Mouse (Mus musculus) left cerebral cortex, postnatal 36 days (tissue): ENCODE results near the gene Utp14b. TPM values are rescaled to one million over a fixed set of nuclear protein-coding genes. Genes with fewer than 3 reads are reported as not detected.

Experiments
- DNase-seq, 2 experiments: peaks; one replicate each; pipeline ENCODE4 v3.0.0; 2021 to 2022; ENCODE audit warnings: low spot score in 2 of 2, mixed read lengths in 1 of 2
- intact Hi-C: fragments of 180-260 bp; cut with DNase I; formaldehyde crosslinking; loops from one replicate; pipeline ENCODE4 v1.15.1; 2025
- total RNA-seq, 2 experiments: library from RNA; stranded (reverse); gene quantifications; 2 replicates each; pipeline ENCODE4 v1.2.3; 2021

The Utp14b gene
- total RNA-seq, 2 experiments from 2014 or later: 12.5 to 17.3 TPM

GRCm38 (mm10) chr1:78666585-78666984 lies 8.7 kb downstream of the Utp14b start:
- intact Hi-C loops: no loop called here
- no peak for DNase-seq

- intact Hi-C loops: no loop called here
- no peak for DNase-seq
Observed at GRCm38 (mm10) chr1:78682291-78682690, 24.5 kb downstream of the Utp14b start.

DNA sequence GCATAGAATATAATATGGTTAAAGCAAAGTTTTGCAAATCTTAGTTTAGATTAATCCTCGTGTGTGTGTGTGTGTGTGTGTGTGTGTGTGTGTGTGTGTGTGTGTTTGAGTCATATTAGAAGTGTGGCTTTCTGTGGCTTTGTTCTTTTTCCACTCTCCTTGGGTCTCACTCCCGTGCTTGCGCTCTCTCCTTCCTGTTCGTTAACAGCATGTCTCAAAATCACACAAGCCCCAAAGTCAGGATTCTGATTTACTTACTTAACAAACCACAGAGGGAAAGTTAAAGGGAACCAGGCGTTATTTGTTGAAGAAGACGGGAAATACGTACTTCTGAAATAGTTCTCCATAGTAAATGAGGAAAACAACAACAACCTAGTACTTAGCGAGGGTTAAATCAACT lies 26.3 kb downstream of the Utp14b start:
- intact Hi-C loops: no loop called here
- DNase-seq: no peak

GRCm38 (mm10) chr1:78686872-78687271 lies 29.0 kb downstream of the Utp14b start:
- intact Hi-C loops: no loop called here
- no peak for DNase-seq

DNA sequence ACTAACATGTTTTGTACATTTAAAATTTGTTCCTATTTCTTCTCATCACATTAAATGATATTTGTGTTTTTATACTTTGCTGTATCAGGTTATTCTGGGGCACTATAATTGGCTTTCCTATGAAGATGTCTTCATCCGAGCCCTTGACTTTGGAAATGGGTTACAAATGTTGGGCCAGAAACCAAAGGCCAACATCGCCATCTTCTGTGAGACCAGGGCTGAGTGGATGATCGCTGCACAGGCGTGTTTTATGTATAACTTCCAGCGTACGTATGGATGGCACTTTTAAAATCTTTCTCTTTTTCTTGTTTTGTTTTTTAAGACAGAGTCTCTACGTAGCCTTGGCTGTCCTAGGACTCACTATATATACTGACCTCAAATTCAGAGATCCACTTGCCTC lies 30.3 kb downstream of the Utp14b start:
- no peak for DNase-seq
- intact Hi-C loops: no loop called here

DNA sequence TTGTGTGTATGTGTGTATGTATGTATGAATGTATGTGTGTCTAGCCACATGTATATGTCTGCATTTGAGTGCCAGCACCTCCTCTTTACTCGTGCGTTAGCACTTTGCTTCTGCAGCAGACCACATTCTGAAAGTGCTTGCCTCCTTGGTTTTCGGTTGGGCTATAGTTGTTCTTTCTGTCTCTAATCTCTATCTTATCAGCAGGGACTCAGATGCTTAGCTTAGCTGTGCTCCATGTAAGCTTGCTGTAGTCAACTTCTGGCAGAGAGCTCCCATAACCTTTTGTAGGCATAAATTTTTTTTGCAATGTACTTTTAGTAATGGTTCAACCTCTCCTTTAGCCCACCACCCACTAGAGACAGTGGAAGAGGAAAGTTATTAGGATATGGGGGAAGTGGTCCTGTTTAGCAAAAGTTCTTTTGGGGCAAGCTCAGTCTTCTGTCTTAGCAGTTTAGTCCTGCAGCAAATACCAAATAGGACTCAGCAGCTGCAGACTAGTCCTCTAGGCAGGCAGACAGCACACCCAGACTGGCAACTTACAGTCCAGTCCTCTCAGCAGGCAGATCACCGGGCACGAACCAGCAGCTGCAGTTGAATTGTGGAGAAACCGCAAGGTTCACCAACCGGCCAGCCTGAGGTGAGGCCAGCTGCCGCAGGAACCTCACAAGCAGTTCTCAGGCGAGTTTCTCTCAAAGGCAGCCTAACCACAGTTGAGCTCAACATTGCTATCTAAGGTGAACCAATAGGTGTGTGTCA lies 36.8 kb downstream of the Utp14b start:
- no peak for DNase-seq
- intact Hi-C loops: no loop called here

DNA sequence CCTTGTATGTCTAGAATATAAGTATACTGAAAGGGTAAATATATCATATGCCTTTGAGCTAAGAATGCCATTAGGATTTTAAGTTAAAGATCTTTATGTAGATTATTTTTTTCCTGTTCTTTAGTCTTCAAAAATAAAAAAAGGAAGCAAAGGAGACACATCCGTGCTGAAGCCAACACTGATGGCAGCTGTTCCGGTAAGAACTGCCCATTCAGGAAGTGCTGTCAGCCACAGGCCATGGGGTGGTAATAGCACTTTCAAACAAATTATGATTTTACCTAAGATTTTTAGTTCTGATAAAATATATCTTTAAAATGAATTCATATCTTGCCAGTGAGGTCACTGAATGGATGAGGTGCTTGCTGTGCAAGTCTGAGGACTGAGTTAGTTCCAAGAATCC lies 38.5 kb downstream of the Utp14b start:
- intact Hi-C loops: no loop called here

DNA sequence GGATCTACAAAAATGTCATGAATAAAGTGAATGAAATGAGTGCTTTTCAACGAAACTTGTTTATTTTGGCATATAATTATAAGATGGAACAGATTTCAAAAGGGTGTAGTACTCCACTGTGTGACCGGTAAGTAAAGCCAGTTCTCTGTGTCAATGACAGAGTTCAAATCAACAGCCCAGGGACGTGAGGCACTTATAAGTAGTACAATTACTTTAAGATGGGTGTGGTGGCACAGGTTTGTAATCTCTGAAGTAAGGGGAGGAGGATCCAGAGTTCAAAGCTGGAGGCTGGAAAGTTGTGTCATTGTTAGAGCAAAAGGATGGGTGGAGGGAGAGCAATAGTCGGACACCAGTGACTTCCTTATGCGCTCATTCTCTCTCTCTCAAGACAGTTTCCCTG lies 39.1 kb downstream of the Utp14b start:
- intact Hi-C loops: no loop called here

More for the DNA sequence above, 38.5 kb downstream of the Utp14b start:
- no peak for DNase-seq

DNA sequence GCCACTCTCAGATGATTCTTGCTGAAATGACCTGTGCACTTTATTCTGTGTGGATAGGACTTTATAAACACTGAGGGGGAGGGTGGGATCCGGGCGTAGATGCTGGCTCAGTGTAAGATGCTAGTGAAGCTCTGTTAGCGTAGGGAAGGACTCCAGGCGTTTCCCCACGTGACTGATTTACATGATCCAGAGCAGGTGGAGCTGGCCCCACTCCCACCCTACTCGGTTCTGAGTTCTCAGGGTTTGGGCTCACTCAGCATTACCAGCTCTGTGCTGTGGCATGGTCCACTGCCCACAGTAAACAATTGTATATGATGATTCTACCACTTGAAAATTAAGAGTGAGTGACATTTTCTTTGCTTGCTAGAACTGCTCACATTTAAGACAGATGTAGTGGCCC lies 40.3 kb downstream of the Utp14b start:
- no peak for DNase-seq
- intact Hi-C loops: no loop called here

More for the DNA sequence above, 39.1 kb downstream of the Utp14b start:
- no peak for DNase-seq

DNA sequence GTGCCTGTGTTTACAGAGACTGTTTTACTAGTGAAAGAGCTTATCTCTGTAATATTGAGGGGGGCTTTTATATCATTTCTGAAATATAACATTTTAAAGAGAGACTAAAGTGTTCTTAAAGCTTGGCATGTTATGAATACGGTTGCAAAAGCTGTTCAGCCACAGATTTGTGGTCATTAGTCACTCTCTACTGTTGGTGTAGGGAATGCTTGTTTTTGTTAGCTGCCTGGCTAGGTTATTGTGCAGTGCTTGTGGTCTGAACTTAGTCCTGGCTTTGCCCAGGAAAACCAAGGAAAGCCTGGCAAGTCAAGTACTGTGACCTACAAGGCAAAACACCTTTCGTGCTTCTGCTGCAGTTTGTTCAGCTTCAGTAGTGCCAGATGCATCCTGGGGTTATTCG lies 43.9 kb downstream of the Utp14b start:
- intact Hi-C loops: no loop called here
- no peak for DNase-seq

GRCm38 (mm10) chr1:78702282-78702963 lies 44.6 kb downstream of the Utp14b start:
- intact Hi-C loops: no loop called here
- no peak for DNase-seq

DNA sequence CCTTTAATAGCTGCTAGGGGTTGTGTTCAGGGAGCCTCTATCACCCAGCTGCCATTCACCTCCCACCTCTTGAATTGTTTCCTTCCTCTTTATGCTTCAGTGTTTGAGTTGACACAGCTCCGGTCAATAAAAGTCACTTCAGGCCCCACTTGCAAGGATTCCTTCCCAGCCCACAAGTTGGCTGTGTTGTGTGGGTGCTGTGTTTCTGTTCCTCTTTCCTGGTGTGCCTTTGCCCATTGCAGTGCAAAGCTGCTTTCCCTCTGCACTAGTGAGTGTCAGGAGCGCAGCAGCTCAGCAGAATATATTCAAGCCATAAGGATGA lies 45.1 kb downstream of the Utp14b start:
- intact Hi-C loops: no loop called here
- DNase-seq: no peak

DNA sequence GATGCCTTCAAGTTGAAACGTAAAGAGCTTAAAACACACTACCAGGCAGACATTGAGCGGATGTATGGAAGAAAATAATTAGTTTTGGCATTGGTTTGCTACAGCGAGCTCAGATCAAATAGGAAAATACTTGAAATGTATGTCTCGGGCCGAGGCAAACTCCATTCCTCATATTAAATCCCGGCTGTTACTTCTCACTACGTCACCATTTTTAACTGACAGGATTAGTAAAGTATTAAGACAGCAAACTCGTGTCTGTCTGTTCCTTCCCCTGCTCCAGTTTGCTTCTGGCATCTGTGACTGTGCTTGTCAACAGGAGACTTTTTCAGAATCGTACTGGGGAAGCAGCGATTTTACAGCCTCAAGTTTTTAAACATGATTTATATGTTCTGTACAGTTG lies 48.5 kb downstream of the Utp14b start:
- DNase-seq: no peak
- intact Hi-C loops: no loop called here

DNA sequence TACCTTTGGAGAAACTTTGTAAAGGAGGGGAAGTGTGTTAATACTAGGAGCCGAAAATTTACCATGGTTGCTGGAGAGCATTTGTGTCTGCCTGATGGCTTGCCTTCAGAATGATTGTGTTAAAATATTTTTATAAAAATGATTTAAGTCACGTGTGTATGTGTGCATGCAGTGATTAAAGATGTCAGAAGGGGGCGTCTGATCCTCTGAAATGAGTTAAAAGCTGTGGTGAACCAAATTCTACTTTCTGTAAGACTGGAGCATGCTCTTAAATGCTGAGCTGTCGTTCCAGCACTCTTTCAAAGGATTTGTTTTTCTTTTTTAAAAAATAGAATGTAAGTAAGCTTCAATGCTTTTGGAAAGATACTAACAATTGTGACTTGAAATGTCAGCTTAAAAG lies 49.4 kb downstream of the Utp14b start:
- no peak for DNase-seq
- intact Hi-C loops: no loop called here

DNA sequence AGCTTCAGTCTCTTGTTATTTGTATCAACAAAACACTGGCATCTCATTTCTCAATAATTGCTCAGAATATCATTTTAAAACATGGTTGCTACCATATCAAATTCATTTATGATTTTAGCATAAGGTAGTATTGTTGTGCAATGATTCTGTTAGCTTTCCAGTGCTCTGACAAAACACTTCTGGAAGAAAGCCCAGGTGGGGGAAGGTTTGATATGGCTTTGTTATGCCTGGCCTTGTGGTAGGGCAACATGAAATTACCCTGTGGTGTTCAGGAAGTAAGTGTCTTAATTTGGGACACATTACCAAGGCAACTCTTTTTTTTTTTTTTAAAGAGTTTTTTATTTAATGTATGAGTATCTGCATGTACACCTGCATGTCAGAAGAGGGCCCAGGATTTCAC lies 52.2 kb downstream of the Utp14b start:
- intact Hi-C loops: no loop called here
- DNase-seq: no peak

GRCm38 (mm10) chr1:78710613-78711329 lies 52.9 kb downstream of the Utp14b start:
- intact Hi-C loops: no loop called here
- no peak for DNase-seq

Other genes with a start within 250 kb of the Utp14b start
- gene Farsb, start 169.1 kb upstream of the Utp14b start, total RNA-seq: 10 to 100 TPM; 56.3 to 63.0 TPM
- not detected for gene Mogat1, start 147.0 kb upstream of the Utp14b start, total RNA-seq
- under 1 TPM; 0.45 to 0.49 TPM for gene BC035947, start 145.9 kb upstream of the Utp14b start, total RNA-seq
- gene Acsl3, start 213 bp upstream of the Utp14b start, total RNA-seq: 100 to 1,000 TPM; 159 to 167 TPM
- gene Kcne4, start 158.7 kb downstream of the Utp14b start, total RNA-seq: 1 to 10 TPM; 1.1 to 1.3 TPM